Mouse (Mus musculus) forebrain, postnatal 0 days (tissue): ENCODE measurements around the gene Tpcn1. TPM values are rescaled to one million over a fixed set of nuclear protein-coding genes. Genes with fewer than 3 reads are reported as not detected.

Experiments
- ATAC-seq: fragments of 200-750 bp; cut with Nextera tagmentation; 2 replicates; pipeline ENCODE4 v1.8.0; 2017; ENCODE audit warnings: mild to moderate bottlenecking, moderate library complexity
- DNase-seq: peaks from one replicate; pipeline ENCODE4 v3.0.0-alpha.2; 2015
- H3K27ac ChIP-seq: fragments of 300-500 bp; sonication (generic); 2 replicates; pipeline ENCODE4 v1.5.1; 2014; ENCODE audit warnings: low read depth, mild to moderate bottlenecking, antibody characterized with exemption, low read length, moderate library complexity, mixed read lengths
- H3K27me3 ChIP-seq: fragments of 300-500 bp; sonication (generic); 2 replicates; pipeline ENCODE4 v1.6.1; 2014; ENCODE audit warnings: mild to moderate bottlenecking, low read length, mixed read lengths; ENCODE audit not compliant: insufficient read depth
- H3K36me3 ChIP-seq: fragments of 300-500 bp; sonication (generic); 2 replicates; pipeline ENCODE4 v1.6.1; 2014; ENCODE audit warnings: mild to moderate bottlenecking, moderate library complexity; ENCODE audit not compliant: insufficient read depth
- H3K4me1 ChIP-seq: fragments of 300-500 bp; sonication (generic); 2 replicates; pipeline ENCODE4 v1.6.1; 2014; ENCODE audit warnings: antibody characterized with exemption; ENCODE audit not compliant: insufficient read depth
- H3K4me2 ChIP-seq: fragments of 300-500 bp; sonication (generic); 2 replicates; pipeline ENCODE4 v1.6.1; 2014; ENCODE audit warnings: low read depth, mild to moderate bottlenecking, moderate library complexity
- H3K4me3 ChIP-seq: fragments of 300-500 bp; sonication (generic); 2 replicates; pipeline ENCODE4 v1.5.1; 2014; ENCODE audit warnings: low read depth, low read length, mixed read lengths
- H3K9ac ChIP-seq: fragments of 300-500 bp; sonication (generic); 2 replicates; pipeline ENCODE4 v1.6.1; 2014; ENCODE audit warnings: mild to moderate bottlenecking
- H3K9me3 ChIP-seq: fragments of 300-500 bp; sonication (generic); 2 replicates; pipeline ENCODE4 v1.6.1; 2016; ENCODE audit warnings: low read length
- CTCF ChIP-seq: sonication (generic); IDR thresholded peaks from 2 replicates; pipeline ENCODE4 v1.5.1; 2016; ENCODE audit warnings: antibody characterized with exemption, control low read depth, low read depth
- WGBS: fragments of 180-500 bp; shearing (Covaris S2); extraction: QIAGEN DNeasy Blood & Tissue Kit; methylation state at CpG from one replicate; pipeline ENCODE4 v1.1.7; 2014; 5-methylcytosine and 5-hydroxymethylcytosine counted together
- polyA plus RNA-seq: library from polyadenylated mRNA; unstranded; fragments of >200 nt; fragmentation: Nextera tagmentation; extraction: Ambion mirVana; gene quantifications from 2 replicates; pipeline ENCODE4 v1.2.1, GENCODE M21; 2015
- total RNA-seq: library from RNA; depleted of rRNA; stranded (reverse); fragments of >200 nt; gene quantifications from 2 replicates; pipeline ENCODE4 v1.2.3, GENCODE M21; 2014

Tpcn1 gene
- total and polyA plus RNA-seq, 2 experiments from 2014 or later: 11.1 to 14.3 TPM

GRCm38 (mm10) chr5:120567253-120567701 lies 21.2 kb downstream of the Tpcn1 start:
- Histone ChIP-seq H3K9me3 (no peaks in the 10 kb centered on the region), H3K4me1 (peaks cover 29% of the 10 kb centered on the region), H3K27me3 (no peaks in the 10 kb centered on the region), H3K4me3 (no peak overlapping the region), H3K4me2 (peak overlapping the region; percentile 21), H3K9ac (peak overlapping the region; percentile 23; the same call in 1 of the 2 replicates), H3K27ac (peak overlapping the region; percentile 77), H3K36me3 (no peaks in the 10 kb centered on the region)
- TF ChIP-seq CTCF: no peak
- WGBS: 11% methylated on average over 21 of the region's 21 CpGs
- DNase-seq: peak; percentile 67
- ATAC-seq: peak; percentile 32

DNA sequence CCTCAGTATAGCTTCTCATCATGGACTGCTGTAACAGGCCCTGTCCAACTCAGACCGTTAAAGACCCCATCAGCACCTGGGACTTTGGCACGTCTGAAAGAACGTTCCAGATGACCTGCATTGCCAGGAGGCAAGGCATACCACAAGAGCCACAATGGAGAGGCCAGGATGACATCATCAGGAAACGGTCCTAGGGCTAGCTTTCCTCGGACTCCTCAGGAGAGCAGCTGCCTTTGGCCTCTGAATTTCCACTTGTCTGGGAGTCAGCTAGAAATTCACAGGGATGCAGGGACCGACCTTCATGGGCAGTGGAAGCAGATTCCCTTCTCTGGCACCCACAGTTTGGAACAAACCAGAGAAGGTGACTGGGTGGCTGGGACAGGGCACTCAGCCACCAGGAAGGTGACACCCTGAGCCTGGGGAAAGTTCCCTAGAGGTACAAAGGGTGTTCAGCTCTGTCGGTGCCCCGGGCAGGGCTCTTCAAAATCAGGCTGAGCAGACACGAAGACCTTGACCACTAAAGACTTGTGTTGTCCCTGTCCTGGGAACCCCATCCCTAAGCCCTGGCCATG lies 21.7 kb downstream of the Tpcn1 start:
- H3K4me1 ChIP-seq: peaks cover 29% of the 10 kb centered on the region
- H3K4me3 ChIP-seq: no peak overlapping the region
- TF ChIP-seq CTCF: no peak
- H3K27ac ChIP-seq: peak overlapping the region; percentile 77
- peak overlapping the region; percentile 21; the same call in 1 of the 2 replicates for H3K4me2 ChIP-seq
- no peaks in the 10 kb centered on the region for H3K36me3 ChIP-seq
- DNase-seq (peak; percentile 22), ATAC-seq (no peak)
- 35% methylated on average over 9 of the region's 9 CpGs for WGBS
- H3K9me3 ChIP-seq: no peaks in the 10 kb centered on the region
- 0 out of 2 replicates have a peak overlapping the region, but pooled peaks have one; percentile 23 for H3K9ac ChIP-seq
- H3K27me3 ChIP-seq: no peaks in the 10 kb centered on the region

DNA sequence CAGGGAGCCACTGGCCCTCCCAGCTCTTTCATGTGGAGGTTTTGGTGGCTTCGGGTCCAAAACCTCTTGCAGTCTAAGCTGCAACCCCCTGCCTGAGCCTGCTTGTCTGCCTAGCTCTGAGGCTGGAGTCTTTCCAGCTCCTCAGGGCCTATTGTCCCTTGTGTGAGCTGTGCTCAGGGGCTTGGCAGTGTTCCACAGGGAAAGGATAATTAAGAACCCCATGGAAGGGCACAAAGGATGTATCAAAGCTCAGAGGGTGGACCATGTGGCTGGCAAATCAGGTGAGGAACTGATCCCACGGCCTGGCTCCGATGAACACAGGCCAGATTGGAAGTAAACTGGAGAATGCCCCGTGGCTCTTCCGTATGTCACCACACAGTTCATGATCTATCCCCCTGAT lies 22.4 kb downstream of the Tpcn1 start:
- Histone ChIP-seq H3K4me3 (no peak overlapping the region), H3K4me1 (peaks cover 26% of the 10 kb centered on the region), H3K9ac (no peak overlapping the region), H3K36me3 (no peaks in the 10 kb centered on the region), H3K9me3 (no peaks in the 10 kb centered on the region), H3K27me3 (no peaks in the 10 kb centered on the region), H3K27ac (peak overlapping the region; percentile 77), H3K4me2 (no peak overlapping the region)
- 15% methylated on average over 5 of the region's 5 CpGs for WGBS
- peak; percentile 77 for ATAC-seq
- peak; percentile 84 for DNase-seq
- no peak for TF ChIP-seq CTCF

- no peak overlapping the region for H3K9ac ChIP-seq
- peaks cover 23% of the 10 kb centered on the region for H3K4me1 ChIP-seq
- WGBS: 19% methylated on average over 15 of the region's 15 CpGs
- no peaks in the 10 kb centered on the region for H3K36me3 ChIP-seq
- H3K4me3 ChIP-seq: no peak overlapping the region
- H3K9me3 ChIP-seq: no peaks in the 10 kb centered on the region
- H3K27ac ChIP-seq: peak overlapping the region; percentile 66
- no peak for DNase-seq
- 0 out of 2 replicates have a peak, but pooled peaks have one; percentile 18 for ATAC-seq
- no peaks in the 10 kb centered on the region for H3K27me3 ChIP-seq
- no peak for TF ChIP-seq CTCF
- no peak overlapping the region for H3K4me2 ChIP-seq
Observed at GRCm38 (mm10) chr5:120565171-120565905, 23.1 kb downstream of the Tpcn1 start.

DNA sequence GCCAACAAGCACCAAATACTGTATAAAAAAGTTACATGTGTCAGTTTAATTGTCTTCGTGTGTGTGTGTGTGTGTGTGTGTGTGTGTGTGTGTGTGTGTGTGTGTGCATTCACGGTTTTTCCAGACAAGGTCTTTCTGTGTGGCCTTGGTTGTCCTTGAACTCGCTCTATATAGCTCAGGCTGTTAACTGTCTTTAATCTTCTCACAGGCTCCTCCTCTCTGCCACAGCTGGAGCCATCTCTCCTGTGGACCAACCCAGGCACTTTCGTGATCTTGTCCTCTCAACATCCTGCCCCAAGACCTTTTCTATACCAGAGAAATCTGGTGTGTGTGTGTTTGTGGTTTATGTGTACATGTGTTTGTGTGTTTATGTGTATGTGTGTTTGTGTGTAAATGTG lies 24.6 kb downstream of the Tpcn1 start:
- no peak overlapping the region for H3K4me3 ChIP-seq
- TF ChIP-seq CTCF: no peak
- no peak overlapping the region for H3K9ac ChIP-seq
- H3K27me3 ChIP-seq: no peaks in the 10 kb centered on the region
- no peak overlapping the region for H3K4me2 ChIP-seq
- ATAC-seq (no peak), DNase-seq (no peak)
- H3K9me3 ChIP-seq: no peaks in the 10 kb centered on the region
- H3K4me1 ChIP-seq: peaks cover 21% of the 10 kb centered on the region
- H3K36me3 ChIP-seq: no peaks in the 10 kb centered on the region
- WGBS: 50% methylated on average over 4 of the region's 4 CpGs
- H3K27ac ChIP-seq: no peak overlapping the region

DNA sequence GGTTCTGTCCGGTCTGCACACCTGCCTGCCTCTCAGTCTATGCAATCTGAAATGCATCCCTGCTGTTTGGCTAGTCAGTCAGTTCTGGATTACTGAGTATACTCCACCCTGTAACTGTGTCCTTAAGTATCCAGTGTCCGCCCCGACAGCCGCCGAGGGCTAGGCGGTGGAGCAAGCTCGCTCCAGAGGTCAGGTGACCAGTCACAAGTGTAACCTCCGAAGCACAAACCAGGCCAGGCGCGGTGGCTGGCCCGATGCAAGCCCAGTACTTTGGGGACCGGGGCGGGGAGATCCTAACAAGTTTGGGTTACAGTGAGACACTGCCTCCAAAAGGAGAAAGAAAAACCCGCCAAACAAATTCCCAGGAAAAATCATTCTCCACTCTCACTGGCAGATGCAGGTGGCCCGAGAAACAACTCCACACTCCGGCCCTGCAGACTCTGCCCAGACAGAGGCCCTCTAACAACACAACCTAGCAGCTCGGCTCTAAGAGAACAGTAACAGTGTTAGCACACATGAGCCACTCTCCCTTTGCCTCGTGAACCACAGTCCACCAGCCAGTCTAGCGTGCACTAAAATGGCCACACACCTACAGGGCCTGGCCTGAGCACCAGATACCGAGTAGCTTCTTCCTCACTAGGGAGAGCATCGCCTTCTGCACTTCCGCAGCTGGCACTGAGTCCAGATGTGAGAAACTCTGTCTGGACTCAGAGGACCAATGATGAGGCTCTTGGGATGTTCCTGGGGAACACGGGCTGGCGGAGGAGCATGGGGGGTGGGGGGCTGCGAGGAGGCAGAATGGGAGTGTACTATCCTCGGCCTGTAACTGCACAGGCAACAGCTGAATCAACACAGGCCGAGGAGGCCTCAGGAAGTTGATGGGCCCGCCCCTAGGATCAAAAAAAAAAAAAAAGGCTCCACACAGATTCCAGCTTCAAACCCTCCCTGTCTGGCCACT lies 25.2 kb downstream of the Tpcn1 start:
- Histone ChIP-seq H3K4me3 (no peak overlapping the region), H3K27ac (no peak overlapping the region; the same call in 1 of the 2 replicates), H3K27me3 (no peaks in the 10 kb centered on the region), H3K4me1 (peaks cover 14% of the 10 kb centered on the region), H3K9me3 (no peaks in the 10 kb centered on the region), H3K9ac (no peak overlapping the region), H3K4me2 (no peak overlapping the region), H3K36me3 (no peaks in the 10 kb centered on the region)
- WGBS: 63% methylated on average over 28 of the region's 28 CpGs
- ATAC-seq (no peak), DNase-seq (no peak)
- TF ChIP-seq CTCF: no peak
